Mouse (Mus musculus) erythroblast, embryonic 14.5 days (primary cell): Measurements from ENCODE around the gene Sde2. TPM values are rescaled to one million over a fixed set of nuclear protein-coding genes. Genes with fewer than 3 reads are reported as not detected.
"Not testable (repeated sequence)": the region's sequence is repeated elsewhere in the genome, so short reads cannot be mapped to it uniquely, and the experiment has no call there.

Experiments used
- H3K27me3 ChIP-seq: 2 replicates; pipeline ENCODE4 v1.6.1; 2012; ENCODE audit warnings: inconsistent platforms; ENCODE audit not compliant: control insufficient read depth
- H3K36me3 ChIP-seq: 2 replicates; pipeline ENCODE4 v1.6.1; 2012; ENCODE audit warnings: mild to moderate bottlenecking, inconsistent platforms; ENCODE audit not compliant: control insufficient read depth
- H3K4me1 ChIP-seq: 2 replicates; pipeline ENCODE4 v1.6.1; 2012; ENCODE audit warnings: inconsistent platforms; ENCODE audit not compliant: control insufficient read depth
- H3K4me3 ChIP-seq: replicated peaks from 2 replicates; pipeline ENCODE3; 2012; ENCODE audit warnings: moderate library complexity, mild to moderate bottlenecking, inconsistent platforms
- H3K9me3 ChIP-seq: 2 replicates; pipeline ENCODE4 v1.6.1; 2012; ENCODE audit warnings: low read length, inconsistent platforms, mixed read lengths; ENCODE audit not compliant: control insufficient read depth
- GATA1 ChIP-seq: IDR thresholded peaks from 2 replicates; pipeline ENCODE4 v1.6.1; 2012; ENCODE audit warnings: low read length, inconsistent platforms, mixed read lengths
- TAL1 ChIP-seq: IDR thresholded peaks from 3 replicates; pipeline ENCODE4 v1.6.1; 2012; ENCODE audit warnings: low read length, inconsistent platforms, mixed read lengths
- polyA plus RNA-seq: library from polyadenylated mRNA; stranded (reverse); fragments of >175 nt; gene quantifications from 2 replicates; pipeline ENCODE4 v1.2.3, GENCODE M21; 2012

Gene Sde2
- polyA plus RNA-seq, 1 experiment = 2.5 TPM

- TF ChIP-seq GATA1 (no peak), TAL1 (no peak)
- Histone ChIP-seq H3K36me3 (no peaks in the 10 kb centered on the region), H3K4me1 (peaks cover 8% of the 10 kb centered on the region), H3K4me3 (no peak overlapping the region), H3K27me3 (peaks cover 29% of the 10 kb centered on the region), H3K9me3 (no peaks in the 10 kb centered on the region)
These were observed 23.7 kb downstream of the Sde2 start for GRCm38 (mm10) chr1:180874615-180875014.

GRCm38 (mm10) chr1:180875126-180875525 lies 24.2 kb downstream of the Sde2 start:
- Histone ChIP-seq H3K36me3 (no peaks in the 10 kb centered on the region), H3K27me3 (peaks cover 29% of the 10 kb centered on the region), H3K9me3 (no peaks in the 10 kb centered on the region), H3K4me3 (no peak overlapping the region), H3K4me1 (peaks cover 8% of the 10 kb centered on the region)
- TF ChIP-seq GATA1 (no peak), TAL1 (no peak)

- TF ChIP-seq GATA1 (no peak), TAL1 (no peak)
- Histone ChIP-seq H3K27me3 (peaks cover 18% of the 10 kb centered on the region), H3K4me3 (no peak overlapping the region), H3K36me3 (no peaks in the 10 kb centered on the region), H3K9me3 (no peaks in the 10 kb centered on the region), H3K4me1 (peaks cover 8% of the 10 kb centered on the region)
These were observed 26.5 kb downstream of the Sde2 start for GRCm38 (mm10) chr1:180877466-180877865.

- no peaks in the 10 kb centered on the region for H3K9me3 ChIP-seq
- H3K4me1 ChIP-seq = no peaks in the 10 kb centered on the region
- peaks cover 29% of the 10 kb centered on the region for H3K27me3 ChIP-seq
- TF ChIP-seq GATA1 (no peak), TAL1 (no peak)
- H3K36me3 ChIP-seq = no peaks in the 10 kb centered on the region
- no peak overlapping the region for H3K4me3 ChIP-seq
These were observed 30.8 kb downstream of the Sde2 start for GRCm38 (mm10) chr1:180881768-180882167.

- Histone ChIP-seq H3K4me3 (no peak overlapping the region), H3K4me1 (peaks cover 3% of the 10 kb centered on the region), H3K36me3 (no peaks in the 10 kb centered on the region), H3K9me3 (no peaks in the 10 kb centered on the region), H3K27me3 (peaks cover 39% of the 10 kb centered on the region)
- no peak for TF ChIP-seq GATA1
- TF ChIP-seq TAL1 = no peak
These were observed 32.8 kb downstream of the Sde2 start for GRCm38 (mm10) chr1:180883731-180884130.

- H3K4me1 ChIP-seq = peaks cover 3% of the 10 kb centered on the region
- no peak overlapping the region for H3K4me3 ChIP-seq
- no peaks in the 10 kb centered on the region for H3K36me3 ChIP-seq
- peaks cover 41% of the 10 kb centered on the region for H3K27me3 ChIP-seq
- TF ChIP-seq GATA1 (no peak), TAL1 (no peak)
- H3K9me3 ChIP-seq = no peaks in the 10 kb centered on the region
These were observed 33.6 kb downstream of the Sde2 start for GRCm38 (mm10) chr1:180884484-180884883.

GRCm38 (mm10) chr1:180888556-180889042 lies 37.7 kb downstream of the Sde2 start:
- Histone ChIP-seq H3K36me3 (no peaks in the 10 kb centered on the region), H3K4me1 (peaks cover 5% of the 10 kb centered on the region), H3K4me3 (no peak overlapping the region), H3K27me3 (peaks cover 54% of the 10 kb centered on the region), H3K9me3 (no peaks in the 10 kb centered on the region)
- no peak for TF ChIP-seq TAL1
- TF ChIP-seq GATA1 = no peak

GRCm38 (mm10) chr1:180889172-180889571 lies 38.2 kb downstream of the Sde2 start:
- no peaks in the 10 kb centered on the region for H3K36me3 ChIP-seq
- H3K9me3 ChIP-seq = no peaks in the 10 kb centered on the region
- TF ChIP-seq TAL1 = no peak
- no peak for TF ChIP-seq GATA1
- H3K4me1 ChIP-seq = peaks cover 5% of the 10 kb centered on the region
- H3K27me3 ChIP-seq = peaks cover 54% of the 10 kb centered on the region
- H3K4me3 ChIP-seq = no peak overlapping the region

GRCm38 (mm10) chr1:180889841-180890240 lies 38.9 kb downstream of the Sde2 start:
- Histone ChIP-seq H3K27me3 (peaks cover 54% of the 10 kb centered on the region), H3K36me3 (no peaks in the 10 kb centered on the region), H3K4me1 (peaks cover 5% of the 10 kb centered on the region), H3K9me3 (no peaks in the 10 kb centered on the region), H3K4me3 (no peak overlapping the region)
- TF ChIP-seq TAL1 (no peak), GATA1 (no peak)

GRCm38 (mm10) chr1:180892808-180893207 lies 41.9 kb downstream of the Sde2 start, which contains the start of gene Lefty2:
Gene Lefty2 (plus strand): TSS chr1:180893108.
- Histone ChIP-seq H3K4me1 (peaks cover 6% of the 10 kb centered on the region), H3K4me3 (no peak within 1 kb of the TSS), H3K9me3 (no peaks in the 10 kb centered on the region), H3K36me3 (no peaks in the 10 kb centered on the region), H3K27me3 (peaks cover 56% of the 10 kb centered on the region)
- no peak for TF ChIP-seq GATA1
- no peak for TF ChIP-seq TAL1

- not testable (repeated sequence) for H3K9me3 ChIP-seq, H3K4me3 ChIP-seq, H3K36me3 ChIP-seq
- H3K27me3 ChIP-seq = peaks cover 42% of the 10 kb centered on the region
- H3K4me1 ChIP-seq = peaks cover 12% of the 10 kb centered on the region
These were observed 43.4 kb downstream of the Sde2 start for GRCm38 (mm10) chr1:180894088-180894987.
